Mouse (Mus musculus) erythroblast, embryonic 14.5 days (primary cell): ENCODE data around the gene Exosc7.

ENCODE experiments used
- GATA1 ChIP-seq: IDR thresholded peaks from 2 replicates; pipeline ENCODE4 v1.6.1; 2012; ENCODE audit warnings: low read length, inconsistent platforms, mixed read lengths
- TAL1 ChIP-seq: IDR thresholded peaks from 3 replicates; pipeline ENCODE4 v1.6.1; 2012; ENCODE audit warnings: low read length, inconsistent platforms, mixed read lengths

DNA sequence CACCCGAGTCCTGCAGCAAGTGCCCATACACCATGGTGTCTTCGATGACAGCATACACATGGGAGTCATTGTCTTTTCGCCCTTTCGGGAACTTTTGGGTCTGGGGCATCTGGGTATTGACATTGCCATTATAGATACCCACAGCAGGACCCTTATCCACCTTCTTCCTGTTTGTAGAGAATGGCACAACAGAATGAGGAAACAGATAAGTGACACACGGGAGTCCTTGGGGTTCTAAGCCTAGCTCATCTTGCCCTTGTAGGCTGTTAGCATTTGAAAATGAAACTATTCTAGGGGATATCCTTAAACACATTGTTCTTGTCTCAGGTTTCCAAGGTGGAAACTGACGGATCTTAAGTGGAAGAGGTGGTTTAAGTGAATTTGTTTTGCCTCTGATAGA, 60.7 kb downstream of the Exosc7 start:
- TF ChIP-seq GATA1, result no peak
- no peak for TF ChIP-seq TAL1
